Mouse (Mus musculus) megakaryocyte, embryonic 14.5 days (primary cell): ENCODE measurements at regions not wholly inside any gene's neighbourhood (a gene's known extent, or its start where the extent isn't known, plus 50 kb on each side); places are given as distances from the start of the nearest gene placed in this dataset.

Source experiments
- FLI1 ChIP-seq: IDR thresholded peaks from 2 replicates; pipeline ENCODE4 v1.6.1; 2012; ENCODE audit warnings: low read length, inconsistent platforms, mixed read lengths
- GATA1 ChIP-seq: IDR thresholded peaks from 3 replicates; pipeline ENCODE4 v1.6.1; 2012; ENCODE audit warnings: mixed read lengths, low read length, inconsistent platforms, borderline replicate concordance

GRCm38 (mm10) chr10:21538481-21538880, 54.5 kb upstream of the 1700020N01Rik start:
- TF ChIP-seq FLI1 (no peak), GATA1 (no peak)
